Mouse (Mus musculus) heart, embryonic 16.5 days (tissue): ENCODE data around the gene Satb2. TPM values are rescaled to one million over a fixed set of nuclear protein-coding genes. Genes with fewer than 3 reads are reported as not detected.
A peak's percentile ranks its signal among the peaks of the same experiment; 100 is the strongest.
"Not testable (repeated sequence)": the region's sequence is repeated elsewhere in the genome, so short reads cannot be mapped to it uniquely, and the experiment has no call there.

Experiments
- ATAC-seq: fragments of 200-750 bp; cut with Nextera tagmentation; replicated peaks from 2 replicates; pipeline ENCODE4 v1.8.0; 2017; ENCODE audit warnings: moderate number of reproducible peaks; ENCODE audit not compliant: insufficient read depth, low FRiP score; ENCODE audit errors: extremely low read depth
- H3K27ac ChIP-seq: fragments of 300-500 bp; sonication (generic); 2 replicates; pipeline ENCODE4 v1.5.1; 2014; ENCODE audit warnings: mild to moderate bottlenecking, low read length, control low read depth, moderate library complexity
- H3K27me3 ChIP-seq: fragments of 300-500 bp; sonication (generic); 2 replicates; pipeline ENCODE4 v1.6.1; 2014; ENCODE audit warnings: low read length, mixed read lengths; ENCODE audit not compliant: control insufficient read depth, insufficient read depth
- H3K36me3 ChIP-seq: fragments of 300-500 bp; sonication (generic); 2 replicates; pipeline ENCODE4 v1.6.1; 2014; ENCODE audit not compliant: control insufficient read depth, insufficient read depth
- H3K4me1 ChIP-seq: fragments of 300-500 bp; sonication (generic); 2 replicates; pipeline ENCODE4 v1.6.1; 2014; ENCODE audit warnings: low read length, mixed read lengths; ENCODE audit not compliant: control insufficient read depth, insufficient read depth
- H3K4me2 ChIP-seq: fragments of 300-500 bp; sonication (generic); 2 replicates; pipeline ENCODE4 v1.6.1; 2014; ENCODE audit warnings: low read depth, mild to moderate bottlenecking, control low read depth, low read length
- H3K4me3 ChIP-seq: fragments of 300-500 bp; sonication (generic); 2 replicates; pipeline ENCODE4 v1.5.1; 2014; ENCODE audit warnings: mild to moderate bottlenecking, control low read depth, low read length
- H3K9ac ChIP-seq: fragments of 300-500 bp; sonication (generic); 2 replicates; pipeline ENCODE4 v1.6.1; 2014; ENCODE audit warnings: low read length, control low read depth
- H3K9me3 ChIP-seq: fragments of 300-500 bp; sonication (generic); replicated peaks from 2 replicates; pipeline ENCODE4 v1.6.1; 2016; ENCODE audit warnings: low read length; ENCODE audit not compliant: control insufficient read depth
- WGBS: fragments of 180-500 bp; shearing (Covaris S2); extraction: QIAGEN DNeasy Blood & Tissue Kit; methylation state at CpG from one replicate; pipeline ENCODE4 v1.1.7; 2014; 5-methylcytosine and 5-hydroxymethylcytosine counted together
- polyA plus RNA-seq: library from polyadenylated mRNA; unstranded; fragments of >200 nt; fragmentation: Nextera tagmentation; extraction: Ambion mirVana; gene quantifications from 2 replicates; pipeline ENCODE4 v1.2.1, GENCODE M21; 2015

The Satb2 gene
- polyA plus RNA-seq, 1 experiment from 2014 or later: 0.26 TPM

DNA sequence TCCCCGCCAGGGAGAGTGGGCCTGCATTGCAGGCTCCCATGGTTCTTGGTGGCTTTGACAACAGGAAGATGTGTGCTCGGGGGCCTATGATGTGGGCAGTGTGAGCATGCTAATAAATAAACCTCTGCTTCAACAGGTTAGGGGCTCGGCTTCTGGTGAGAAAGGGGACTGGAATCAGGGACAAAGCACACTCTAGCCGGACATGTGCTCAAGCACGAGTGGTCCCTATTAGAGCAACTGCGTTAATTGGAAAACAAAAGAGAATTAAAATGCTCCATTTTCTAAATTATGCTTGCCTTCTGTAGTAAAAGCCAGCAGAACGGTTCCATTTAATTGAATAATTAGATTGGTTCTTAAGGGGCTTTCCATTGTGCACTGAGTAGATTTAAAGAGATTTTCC lies 177.8 kb downstream of the Satb2 start:
- WGBS: 87% methylated on average over 7 of the region's 7 CpGs
- H3K27ac ChIP-seq: no peak overlapping the region

DNA sequence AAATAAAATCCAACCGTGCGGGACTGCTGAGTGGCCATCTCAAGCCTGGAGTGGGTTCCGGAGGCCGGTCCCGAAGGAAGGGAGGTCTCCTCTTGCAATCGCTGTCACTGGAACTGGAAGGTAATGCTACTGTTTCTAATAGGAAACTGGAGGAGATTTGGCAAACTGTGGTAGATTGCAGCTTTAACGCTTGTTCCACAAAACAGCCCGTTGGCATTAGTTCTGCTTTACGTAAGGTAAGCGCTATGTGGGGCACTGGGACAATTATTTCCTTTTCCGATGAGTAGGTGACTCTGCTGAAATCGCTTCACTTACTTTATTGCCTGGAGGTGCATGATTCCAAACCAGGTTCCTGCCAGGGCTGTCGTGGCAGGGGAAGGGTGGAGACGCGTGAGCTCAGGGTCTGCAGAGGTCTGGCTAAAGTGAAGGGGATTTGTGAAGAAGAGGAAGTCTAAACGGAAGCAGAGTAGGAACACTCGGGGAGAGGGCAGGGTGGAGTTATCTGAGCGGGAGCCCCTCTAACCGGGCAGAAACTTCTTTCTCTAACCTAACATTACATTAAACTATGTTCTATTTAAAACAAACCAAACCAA lies 183.3 kb downstream of the Satb2 start:
- no peaks in the 10 kb centered on the region for H3K36me3 ChIP-seq
- ATAC-seq: no peak
- H3K4me1 ChIP-seq: no peaks in the 10 kb centered on the region
- WGBS: 73% methylated on average over 19 of the region's 19 CpGs
- no peak overlapping the region for H3K27ac ChIP-seq
- H3K4me2 ChIP-seq: peak overlapping the region; percentile 30
- no peak overlapping the region for H3K4me3 ChIP-seq
- H3K9ac ChIP-seq: no peak overlapping the region
- no peaks in the 10 kb centered on the region for H3K27me3 ChIP-seq
- no peaks in the 10 kb centered on the region for H3K9me3 ChIP-seq

More for the DNA sequence above, 177.8 kb downstream of the Satb2 start:
- no peak overlapping the region for H3K9ac ChIP-seq
- no peaks in the 10 kb centered on the region for H3K4me1 ChIP-seq
- no peaks in the 10 kb centered on the region for H3K36me3 ChIP-seq
- no peak overlapping the region for H3K4me3 ChIP-seq
- H3K4me2 ChIP-seq: no peak overlapping the region
- H3K27me3 ChIP-seq: no peaks in the 10 kb centered on the region
- H3K9me3 ChIP-seq: no peaks in the 10 kb centered on the region
- ATAC-seq: no peak

DNA sequence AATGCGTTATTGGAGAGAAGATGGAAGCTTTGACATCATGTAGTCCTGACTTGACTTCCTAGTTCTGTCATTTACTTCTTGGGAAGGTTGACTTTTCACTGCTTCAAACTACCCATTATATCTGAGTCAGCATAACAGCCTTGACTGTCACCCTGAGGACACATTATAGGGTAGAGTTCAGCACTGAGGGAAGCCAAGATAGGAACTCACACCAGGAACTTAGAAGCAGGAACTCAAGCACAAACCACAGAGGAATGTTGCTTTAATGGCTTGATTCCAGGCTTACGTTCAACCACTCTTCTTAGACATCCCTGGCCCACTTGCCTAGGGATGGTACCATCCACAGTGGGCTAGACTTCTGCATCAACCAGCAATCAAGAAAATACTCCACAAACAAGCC lies 188.8 kb downstream of the Satb2 start:
- Histone ChIP-seq H3K27ac (no peak overlapping the region), H3K36me3 (no peaks in the 10 kb centered on the region), H3K4me3 (no peak overlapping the region), H3K9me3 (no peaks in the 10 kb centered on the region), H3K9ac (no peak overlapping the region), H3K27me3 (no peaks in the 10 kb centered on the region), H3K4me1 (no peaks in the 10 kb centered on the region), H3K4me2 (no peak overlapping the region)
- WGBS: 64% methylated on average over 2 of the region's 2 CpGs
- no peak for ATAC-seq

DNA sequence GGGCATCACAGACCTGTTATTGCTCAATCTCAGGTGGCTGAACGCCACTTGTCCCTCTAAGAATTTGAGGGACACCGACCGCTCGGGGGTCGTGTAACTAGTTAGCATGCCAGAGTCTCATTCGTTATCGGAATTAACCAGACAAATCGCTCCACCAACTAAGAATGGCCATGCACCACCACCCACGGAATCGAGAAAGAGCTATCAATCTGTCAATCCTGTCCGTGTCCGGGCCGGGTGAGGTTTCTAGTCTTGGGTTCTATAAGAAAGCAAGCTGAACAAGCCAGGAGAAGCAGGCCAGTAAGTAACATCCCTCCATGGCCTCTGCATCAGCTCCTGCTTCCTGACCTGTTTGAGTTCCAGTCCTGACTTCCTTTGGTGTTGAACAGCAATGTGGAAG lies 196.3 kb downstream of the Satb2 start:
- H3K27ac ChIP-seq, H3K4me1 ChIP-seq, H3K4me3 ChIP-seq, H3K9ac ChIP-seq, H3K4me2 ChIP-seq, H3K9me3 ChIP-seq, H3K27me3 ChIP-seq, H3K36me3 ChIP-seq: not testable (repeated sequence)
- 84% methylated on average over 13 of the region's 13 CpGs for WGBS
- peak; percentile 65; the same call in 1 of the 2 replicates for ATAC-seq

DNA sequence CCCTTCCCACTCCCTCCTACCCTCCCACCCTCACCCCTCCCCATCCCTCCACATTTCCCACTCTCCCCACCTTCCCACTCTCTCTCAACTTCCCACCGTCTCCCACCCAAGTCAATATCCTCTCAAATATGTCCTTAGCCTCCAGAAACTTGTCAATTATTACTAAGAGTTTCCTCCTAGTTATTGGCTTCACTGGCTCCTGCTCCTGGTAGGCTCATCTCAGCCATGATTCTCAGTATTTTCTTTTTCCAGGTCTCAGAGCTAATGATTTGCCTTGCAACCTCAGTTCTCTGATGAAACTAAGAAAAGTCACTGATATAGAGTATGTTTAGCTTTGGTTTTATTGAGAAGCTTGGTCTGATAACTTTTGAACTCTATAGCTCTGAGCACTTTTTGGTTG lies 214.2 kb downstream of the Satb2 start:
- ATAC-seq: no peak
- H3K9me3 ChIP-seq: no peaks in the 10 kb centered on the region
- WGBS: 71% methylated on average over 1 of the region's 1 CpGs

DNA sequence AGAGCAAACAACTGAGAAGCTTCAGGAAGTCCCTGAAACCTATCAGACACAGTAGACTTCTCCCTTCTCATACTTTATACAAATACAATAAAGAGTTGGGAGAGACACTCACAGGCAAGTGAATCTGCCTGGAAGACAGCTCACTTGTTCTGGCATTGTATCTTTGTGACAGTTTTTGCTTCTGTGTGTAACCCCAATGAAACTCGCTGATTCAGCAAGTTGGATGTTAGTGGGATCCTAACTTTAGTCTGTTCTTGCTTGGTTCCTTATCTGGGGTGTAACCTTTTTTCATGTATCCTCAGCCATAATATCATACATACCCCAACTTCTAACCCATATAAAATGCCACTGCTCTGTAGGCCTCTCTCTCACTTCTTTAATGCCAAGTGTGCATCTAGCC lies 216.9 kb downstream of the Satb2 start:
- WGBS: 70% methylated on average over 1 of the region's 1 CpGs
- Histone ChIP-seq H3K4me3 (no peak overlapping the region), H3K4me2 (no peak overlapping the region), H3K9ac (no peak overlapping the region), H3K4me1 (no peaks in the 10 kb centered on the region), H3K9me3 (no peaks in the 10 kb centered on the region), H3K36me3 (no peaks in the 10 kb centered on the region), H3K27ac (no peak overlapping the region), H3K27me3 (no peaks in the 10 kb centered on the region)
- ATAC-seq: no peak

More for the DNA sequence above, 214.2 kb downstream of the Satb2 start:
- Histone ChIP-seq H3K9ac (no peak overlapping the region), H3K4me2 (no peak overlapping the region), H3K4me3 (no peak overlapping the region), H3K4me1 (no peaks in the 10 kb centered on the region), H3K27me3 (no peaks in the 10 kb centered on the region), H3K27ac (no peak overlapping the region), H3K36me3 (no peaks in the 10 kb centered on the region)

DNA sequence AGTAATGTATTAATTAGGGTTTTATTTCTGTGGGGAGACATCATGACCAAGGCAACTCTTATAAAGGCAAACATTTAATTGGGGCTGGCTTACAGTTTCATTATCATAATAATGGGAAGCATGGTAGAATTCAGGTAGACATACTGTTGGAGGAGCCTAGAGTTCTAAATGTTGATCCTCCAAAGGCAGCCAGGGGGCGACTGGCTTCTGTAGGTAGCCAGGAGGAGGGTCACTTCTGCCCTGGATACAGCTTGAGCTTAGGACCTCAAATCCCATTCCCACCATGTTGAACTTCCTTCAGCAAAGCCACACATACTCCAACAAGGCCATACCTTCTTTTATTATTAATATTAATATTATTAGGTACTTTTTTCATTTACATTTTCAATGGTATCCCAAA lies 225.2 kb downstream of the Satb2 start:
- no peak overlapping the region for H3K4me3 ChIP-seq
- H3K9me3 ChIP-seq: no peaks in the 10 kb centered on the region
- no peak for ATAC-seq
- H3K27me3 ChIP-seq: no peaks in the 10 kb centered on the region
- no peaks in the 10 kb centered on the region for H3K36me3 ChIP-seq
- WGBS: 35% methylated on average over 1 of the region's 1 CpGs
- H3K4me1 ChIP-seq: no peaks in the 10 kb centered on the region
- H3K27ac ChIP-seq: no peak overlapping the region
- H3K4me2 ChIP-seq: no peak overlapping the region
- no peak overlapping the region for H3K9ac ChIP-seq

DNA sequence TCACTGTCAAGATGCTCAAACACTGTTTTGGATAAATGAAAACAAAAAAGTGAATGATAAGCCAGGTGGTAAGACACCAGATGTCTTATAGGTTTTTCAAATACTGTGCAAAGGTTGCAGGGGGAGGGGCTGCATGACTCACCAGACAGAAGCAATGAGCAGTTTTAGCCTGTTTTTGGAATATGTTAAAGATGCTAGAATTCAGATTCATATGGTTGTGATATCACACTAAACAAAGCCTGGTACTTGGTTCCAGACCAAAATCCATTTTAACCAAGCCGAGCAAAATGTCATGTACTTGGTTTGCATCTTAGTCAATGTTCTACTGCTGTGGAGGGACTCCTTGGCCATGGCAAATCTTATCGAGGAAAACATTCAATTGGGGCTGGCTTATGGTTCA lies 227.8 kb downstream of the Satb2 start:
- Histone ChIP-seq H3K9me3 (no peaks in the 10 kb centered on the region), H3K9ac (no peak overlapping the region), H3K27ac (no peak overlapping the region), H3K36me3 (no peaks in the 10 kb centered on the region), H3K4me1 (no peaks in the 10 kb centered on the region), H3K4me2 (no peak overlapping the region), H3K27me3 (no peaks in the 10 kb centered on the region), H3K4me3 (no peak overlapping the region)
- 76% methylated on average over 2 of the region's 2 CpGs for WGBS
- no peak for ATAC-seq

DNA sequence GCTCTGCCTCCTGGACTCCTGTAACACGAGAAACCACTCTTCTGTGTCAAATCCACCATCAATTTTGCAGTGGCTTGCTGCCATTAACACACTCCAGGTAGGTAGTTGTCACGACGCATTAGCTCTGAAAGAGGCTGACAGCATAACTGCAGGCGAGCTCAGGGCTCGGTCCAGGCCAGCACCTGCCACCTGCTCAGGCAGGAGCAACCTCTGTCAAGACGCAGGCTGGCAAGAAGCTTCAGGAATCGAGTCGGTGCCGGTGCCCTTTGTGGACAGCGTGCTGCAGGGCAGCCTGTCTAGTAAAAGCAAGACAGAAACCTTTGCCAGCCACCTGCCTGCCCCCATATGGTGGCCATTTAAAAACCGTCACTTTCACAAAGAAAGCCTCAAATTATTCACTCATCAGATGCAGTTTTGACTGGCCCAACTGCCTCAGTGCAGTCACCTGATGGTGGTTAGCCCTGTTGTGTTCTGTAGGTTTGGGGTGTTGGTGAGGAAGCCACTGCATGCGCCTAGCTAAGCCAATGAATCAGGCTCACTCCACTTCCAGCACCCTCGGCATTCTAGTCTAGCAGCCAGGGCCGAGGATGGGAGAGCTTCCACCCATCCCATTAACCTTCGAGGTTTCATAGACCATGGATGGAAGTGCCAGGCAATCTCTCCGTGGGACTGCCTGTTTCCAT lies 228.7 kb downstream of the Satb2 start:
- Histone ChIP-seq H3K4me3 (no peak overlapping the region), H3K9me3 (no peaks in the 10 kb centered on the region), H3K4me2 (no peak overlapping the region), H3K27ac (no peak overlapping the region), H3K36me3 (no peaks in the 10 kb centered on the region), H3K9ac (no peak overlapping the region), H3K4me1 (no peaks in the 10 kb centered on the region), H3K27me3 (no peaks in the 10 kb centered on the region)
- 79% methylated on average over 16 of the region's 16 CpGs for whole genome bisulfite sequencing
- no peak for ATAC-seq
